Mouse (Mus musculus): ENCODE data around the gene Atp8a1. TPM values are rescaled to one million over a fixed set of nuclear protein-coding genes. Genes with fewer than 3 reads are reported as not detected.

The Atp8a1 gene
- polyA plus RNA-seq, 1 experiment from 2014 or later, result 49.4 TPM

GRCm38 (mm10) chr5:67695055-67695710 lies 152.1 kb downstream of the Atp8a1 start:
- H3K27ac ChIP-seq (replicated peaks), result no peak overlapping the region
- no peak overlapping the region for H3K4me3 ChIP-seq
- H3K9ac ChIP-seq, result no peak overlapping the region
- H3K9me3 ChIP-seq, result no peaks in the 10 kb centered on the region
- H3K27me3 ChIP-seq, result no peaks in the 10 kb centered on the region
- WGBS, result 91% methylated on average over 14 of the region's 14 CpGs
- H3K36me3 ChIP-seq, result peaks cover 1% of the 10 kb centered on the region; the same call in 1 of the 2 replicates
- no peak overlapping the region for H3K4me2 ChIP-seq
- peaks cover 7% of the 10 kb centered on the region; the same call in 1 of the 2 replicates for H3K4me1 ChIP-seq (replicated peaks)
- no peak for ATAC-seq (ENCODE audit: low FRiP score, low read depth)

GRCm38 (mm10) chr5:67690336-67690735 lies 156.9 kb downstream of the Atp8a1 start:
- no peak for ATAC-seq (ENCODE audit: low FRiP score, low read depth)
- no peak overlapping the region for H3K4me2 ChIP-seq
- no peaks in the 10 kb centered on the region for H3K4me1 ChIP-seq (replicated peaks)
- WGBS, result 86% methylated on average over 9 of the region's 9 CpGs
- no peak overlapping the region for H3K27ac ChIP-seq (replicated peaks)
- H3K36me3 ChIP-seq, result no peaks in the 10 kb centered on the region
- no peaks in the 10 kb centered on the region for H3K27me3 ChIP-seq
- no peak overlapping the region for H3K9ac ChIP-seq
- no peak overlapping the region for H3K4me3 ChIP-seq
- no peaks in the 10 kb centered on the region for H3K9me3 ChIP-seq

GRCm38 (mm10) chr5:67688001-67688400 lies 159.2 kb downstream of the Atp8a1 start:
- no peaks in the 10 kb centered on the region for H3K4me1 ChIP-seq (replicated peaks)
- WGBS, result 89% methylated on average over 8 of the region's 8 CpGs
- H3K27me3 ChIP-seq, result no peaks in the 10 kb centered on the region
- H3K4me3 ChIP-seq, result no peak overlapping the region
- no peaks in the 10 kb centered on the region for H3K36me3 ChIP-seq
- no peak overlapping the region for H3K27ac ChIP-seq (replicated peaks)
- H3K4me2 ChIP-seq, result no peak overlapping the region
- no peak for ATAC-seq (ENCODE audit: low FRiP score, low read depth)
- H3K9ac ChIP-seq, result no peak overlapping the region
- H3K9me3 ChIP-seq, result no peaks in the 10 kb centered on the region

GRCm38 (mm10) chr5:67685906-67686305 lies 161.3 kb downstream of the Atp8a1 start:
- 86% methylated on average over 7 of the region's 7 CpGs for WGBS
- no peak overlapping the region for H3K4me3 ChIP-seq
- no peak overlapping the region for H3K4me2 ChIP-seq
- no peak for ATAC-seq (ENCODE audit: low FRiP score, low read depth)
- H3K27me3 ChIP-seq, result no peaks in the 10 kb centered on the region
- no peaks in the 10 kb centered on the region for H3K4me1 ChIP-seq (replicated peaks)
- no peaks in the 10 kb centered on the region for H3K9me3 ChIP-seq
- no peak overlapping the region for H3K27ac ChIP-seq (replicated peaks)
- no peak overlapping the region for H3K9ac ChIP-seq
- H3K36me3 ChIP-seq, result no peaks in the 10 kb centered on the region

- H3K36me3 ChIP-seq, result no peaks in the 10 kb centered on the region
- H3K4me3 ChIP-seq, result no peak overlapping the region
- H3K9me3 ChIP-seq, result no peaks in the 10 kb centered on the region
- H3K9ac ChIP-seq, result no peak overlapping the region
- H3K27ac ChIP-seq (replicated peaks), result no peak overlapping the region
- no peaks in the 10 kb centered on the region for H3K4me1 ChIP-seq (replicated peaks)
- H3K4me2 ChIP-seq, result no peak overlapping the region
- no peak for ATAC-seq (ENCODE audit: low FRiP score, low read depth)
- no peaks in the 10 kb centered on the region for H3K27me3 ChIP-seq
- WGBS, result 68% methylated on average over 5 of the region's 5 CpGs
These were observed 161.8 kb downstream of the Atp8a1 start for GRCm38 (mm10) chr5:67685461-67685860.

GRCm38 (mm10) chr5:67678819-67679218 lies 168.4 kb downstream of the Atp8a1 start:
- H3K27me3 ChIP-seq, result no peaks in the 10 kb centered on the region
- 90% methylated on average over 3 of the region's 3 CpGs for WGBS
- no peak overlapping the region for H3K4me2 ChIP-seq
- H3K27ac ChIP-seq (replicated peaks), result no peak overlapping the region
- H3K9me3 ChIP-seq, result no peaks in the 10 kb centered on the region
- peaks cover 24% of the 10 kb centered on the region for H3K36me3 ChIP-seq
- H3K4me3 ChIP-seq, result no peak overlapping the region
- no peaks in the 10 kb centered on the region for H3K4me1 ChIP-seq (replicated peaks)
- H3K9ac ChIP-seq, result no peak overlapping the region
- ATAC-seq (ENCODE audit: low FRiP score, low read depth), result no peak

- WGBS, result 78% methylated on average over 4 of the region's 4 CpGs
- Histone ChIP-seq H3K4me3 (no peak overlapping the region), H3K4me2 (no peak overlapping the region), H3K9ac (no peak overlapping the region), H3K27ac (replicated peaks) (no peak overlapping the region), H3K36me3 (peaks cover 32% of the 10 kb centered on the region), H3K4me1 (replicated peaks) (peaks cover 4% of the 10 kb centered on the region; the same call in 1 of the 2 replicates), H3K27me3 (no peaks in the 10 kb centered on the region), H3K9me3 (no peaks in the 10 kb centered on the region)
- no peak for ATAC-seq (ENCODE audit: low FRiP score, low read depth)
These were observed 174.2 kb downstream of the Atp8a1 start for GRCm38 (mm10) chr5:67673008-67673407.

GRCm38 (mm10) chr5:67670158-67670557 lies 177.1 kb downstream of the Atp8a1 start:
- peaks cover 17% of the 10 kb centered on the region for H3K36me3 ChIP-seq
- no peak overlapping the region for H3K4me3 ChIP-seq
- H3K4me2 ChIP-seq, result no peak overlapping the region
- H3K27me3 ChIP-seq, result no peaks in the 10 kb centered on the region
- H3K27ac ChIP-seq (replicated peaks), result no peak overlapping the region
- peaks cover 4% of the 10 kb centered on the region; the same call in 1 of the 2 replicates for H3K4me1 ChIP-seq (replicated peaks)
- ATAC-seq (ENCODE audit: low FRiP score, low read depth), result no peak
- H3K9me3 ChIP-seq, result no peaks in the 10 kb centered on the region
- no peak overlapping the region for H3K9ac ChIP-seq
- WGBS, result 70% methylated on average over 6 of the region's 6 CpGs

- Histone ChIP-seq H3K36me3 (peaks cover 20% of the 10 kb centered on the region), H3K4me3 (no peak overlapping the region), H3K27ac (replicated peaks) (no peak overlapping the region), H3K9me3 (no peaks in the 10 kb centered on the region), H3K9ac (no peak overlapping the region), H3K4me2 (no peak overlapping the region), H3K27me3 (no peaks in the 10 kb centered on the region), H3K4me1 (replicated peaks) (peaks cover 4% of the 10 kb centered on the region; the same call in 1 of the 2 replicates)
- ATAC-seq (ENCODE audit: low FRiP score, low read depth), result 0 out of 2 replicates have a peak, but pooled peaks have one; percentile 45
- 62% methylated on average over 13 of the region's 13 CpGs for WGBS
These were observed 177.8 kb downstream of the Atp8a1 start for GRCm38 (mm10) chr5:67669436-67669896.

GRCm38 (mm10) chr5:67662715-67663114 lies 184.5 kb downstream of the Atp8a1 start:
- no peak for ATAC-seq (ENCODE audit: low FRiP score, low read depth)
- no peak overlapping the region for H3K9ac ChIP-seq
- no peak overlapping the region for H3K4me3 ChIP-seq
- peaks cover 9% of the 10 kb centered on the region; the same call in 1 of the 2 replicates for H3K36me3 ChIP-seq
- H3K27ac ChIP-seq (replicated peaks), result no peak overlapping the region
- H3K4me2 ChIP-seq, result no peak overlapping the region
- no peaks in the 10 kb centered on the region; the same call in 1 of the 2 replicates for H3K27me3 ChIP-seq
- H3K9me3 ChIP-seq, result no peaks in the 10 kb centered on the region
- 28% methylated on average over 6 of the region's 6 CpGs for WGBS
- no peaks in the 10 kb centered on the region for H3K4me1 ChIP-seq (replicated peaks)

GRCm38 (mm10) chr5:67659864-67660263 lies 187.4 kb downstream of the Atp8a1 start:
- Histone ChIP-seq H3K36me3 (0 out of 2 replicates have a peak, but pooled peaks cover 5% of the 10 kb centered on the region), H3K4me3 (no peak overlapping the region), H3K4me1 (replicated peaks) (peaks cover 5% of the 10 kb centered on the region; the same call in 1 of the 2 replicates), H3K4me2 (no peak overlapping the region), H3K9me3 (no peaks in the 10 kb centered on the region), H3K9ac (no peak overlapping the region), H3K27me3 (no peaks in the 10 kb centered on the region; the same call in 1 of the 2 replicates), H3K27ac (replicated peaks) (no peak overlapping the region)
- WGBS, result 90% methylated on average over 9 of the region's 9 CpGs
- ATAC-seq (ENCODE audit: low FRiP score, low read depth), result no peak

GRCm38 (mm10) chr5:67656821-67657259 lies 190.4 kb downstream of the Atp8a1 start:
- ATAC-seq (ENCODE audit: low FRiP score, low read depth), result no peak
- 17% methylated on average over 13 of the region's 13 CpGs for WGBS

More at GRCm38 (mm10) chr5:67656821-67657259, 190.4 kb downstream of the Atp8a1 start:
- Histone ChIP-seq H3K9ac (no peak overlapping the region), H3K4me3 (no peak overlapping the region), H3K9me3 (no peaks in the 10 kb centered on the region), H3K36me3 (peaks cover 5% of the 10 kb centered on the region), H3K4me2 (no peak overlapping the region), H3K27me3 (no peaks in the 10 kb centered on the region; the same call in 1 of the 2 replicates), H3K4me1 (replicated peaks) (peaks cover 5% of the 10 kb centered on the region; the same call in 1 of the 2 replicates), H3K27ac (replicated peaks) (no peak overlapping the region)

All from hindbrain, embryonic 15.5 days (tissue).